Mouse (Mus musculus) cerebral cortex, adult 2 months (tissue): ENCODE measurements around the gene Fgfbp3.

Experiments used
- WGBS: fragments of 180-500 bp; shearing (Covaris S2); methylation state at CpG from one replicate; pipeline ENCODE4 v1.1.7; 2018; 5-methylcytosine and 5-hydroxymethylcytosine counted together

Fgfbp3 gene

DNA sequence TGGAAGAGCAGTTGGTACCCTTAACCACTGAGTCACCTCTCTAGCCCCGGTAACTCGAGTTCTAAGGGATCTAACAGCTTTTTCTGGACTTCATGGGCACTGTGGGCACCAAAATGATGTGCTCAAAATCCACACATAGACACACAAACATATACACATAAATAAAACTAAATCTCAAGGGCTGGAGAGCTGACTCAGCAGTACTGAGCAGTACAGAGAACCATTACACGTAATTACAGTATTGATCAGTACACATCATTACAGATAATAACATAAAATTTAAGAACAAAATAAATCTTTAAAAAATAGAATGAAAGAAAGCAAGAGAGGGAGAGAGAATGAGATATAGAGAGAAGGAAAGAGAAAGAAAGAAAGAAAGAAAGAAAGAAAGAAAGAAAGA lies 10.3 kb downstream of the Fgfbp3 start:
- WGBS: 83% methylated on average over 3 of the region's 3 CpGs

DNA sequence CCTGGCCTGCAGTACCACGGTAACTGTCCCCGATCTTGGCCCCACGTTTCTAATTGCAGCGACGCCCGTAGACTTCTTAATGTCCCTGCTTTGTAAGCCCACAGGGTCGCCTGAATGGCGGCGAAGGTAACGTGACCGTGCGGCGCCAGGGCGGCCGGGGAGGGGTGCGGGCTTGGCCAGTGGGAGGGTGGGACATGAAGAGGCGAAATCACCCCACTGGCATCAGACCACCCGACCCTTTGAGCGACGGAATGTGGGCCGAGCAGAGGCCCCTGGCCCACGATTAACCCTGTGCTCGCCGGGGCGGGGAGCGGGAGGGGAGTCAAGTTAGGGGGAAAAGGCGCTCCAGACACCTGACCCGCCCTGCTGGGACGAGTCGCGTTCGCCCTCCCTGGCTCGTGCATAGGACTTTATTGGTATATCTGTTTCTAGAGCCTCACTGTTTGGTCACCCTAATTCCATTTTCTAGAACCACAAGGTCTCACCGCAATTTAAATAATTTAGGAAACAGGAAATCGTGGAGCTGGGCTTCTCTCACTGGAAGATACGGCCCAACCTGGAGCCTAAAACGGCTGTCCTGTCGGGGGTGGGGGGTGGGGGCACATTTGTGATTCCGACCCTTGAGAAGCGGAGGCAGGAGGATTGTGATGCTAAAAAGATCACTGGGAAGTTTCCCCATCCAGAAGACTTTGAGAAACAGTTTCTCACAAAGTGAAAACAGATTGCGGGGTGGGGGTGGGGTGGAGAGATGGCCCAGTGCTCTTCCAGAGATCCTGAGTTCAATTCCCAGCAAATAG lies 15.0 kb downstream of the Fgfbp3 start:
- WGBS: 2% methylated on average over 41 of the region's 41 CpGs

- 26% methylated on average over 7 of the region's 7 CpGs for WGBS
Measured at GRCm38 (mm10) chr19:36903377-36903776, 16.0 kb downstream of the Fgfbp3 start.

DNA sequence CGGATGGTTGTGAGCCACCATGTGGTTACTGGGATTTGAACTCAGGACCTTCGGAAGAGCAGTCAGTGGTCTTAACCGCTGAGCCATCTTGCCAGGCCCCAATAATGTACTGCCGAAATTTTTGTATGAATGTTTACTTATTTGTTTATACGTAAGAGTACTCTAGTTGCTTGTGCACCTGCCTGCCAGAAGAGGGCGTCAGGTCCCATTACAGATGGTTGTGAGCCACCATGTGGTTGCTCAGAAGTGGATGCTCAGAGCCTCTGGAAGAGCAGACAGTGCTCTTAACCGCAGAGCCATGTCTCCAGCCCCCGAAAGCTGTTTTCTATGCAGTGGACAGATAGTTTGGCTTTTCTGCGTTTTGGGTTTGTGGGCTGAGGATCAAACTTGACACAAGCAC lies 21.6 kb downstream of the Fgfbp3 start:
- 39% methylated on average over 9 of the region's 9 CpGs for WGBS

DNA sequence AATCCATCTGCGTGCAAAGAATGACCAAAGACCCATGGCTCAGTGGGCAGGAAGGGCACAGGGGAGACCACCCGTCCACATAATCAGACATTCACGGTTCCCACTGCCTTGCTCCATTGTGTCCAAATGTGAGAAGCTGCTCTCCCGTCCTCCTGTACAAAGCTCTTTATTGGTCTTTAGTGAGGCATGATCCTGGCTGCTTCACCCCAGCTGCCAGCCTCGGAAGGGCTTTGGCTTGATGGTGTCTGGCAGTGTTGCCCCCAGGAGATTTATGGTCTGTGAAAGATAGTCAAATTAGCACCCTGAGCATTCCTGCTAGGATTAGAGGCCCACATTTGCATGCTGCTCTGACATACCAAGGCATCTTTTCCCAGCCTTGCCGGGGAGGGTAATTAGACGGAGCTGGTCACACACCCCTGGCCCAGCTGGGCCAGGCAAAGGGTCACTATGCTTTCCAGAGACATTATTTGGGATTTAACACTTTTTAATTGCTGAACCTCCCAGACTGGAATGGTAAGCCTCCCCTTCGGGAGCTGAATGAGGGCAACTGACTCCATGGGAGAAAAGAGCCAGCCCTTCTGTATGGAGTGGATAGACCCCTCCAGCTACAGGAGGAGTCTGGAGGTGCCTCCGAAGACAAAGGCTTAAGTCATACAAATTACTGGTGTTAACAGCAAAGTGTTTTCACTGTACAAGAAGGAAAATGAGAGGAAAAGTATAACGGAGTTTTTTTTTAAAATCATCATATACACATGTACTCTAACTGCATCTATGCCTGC lies 22.4 kb downstream of the Fgfbp3 start:
- WGBS: 37% methylated on average over 10 of the region's 10 CpGs

DNA sequence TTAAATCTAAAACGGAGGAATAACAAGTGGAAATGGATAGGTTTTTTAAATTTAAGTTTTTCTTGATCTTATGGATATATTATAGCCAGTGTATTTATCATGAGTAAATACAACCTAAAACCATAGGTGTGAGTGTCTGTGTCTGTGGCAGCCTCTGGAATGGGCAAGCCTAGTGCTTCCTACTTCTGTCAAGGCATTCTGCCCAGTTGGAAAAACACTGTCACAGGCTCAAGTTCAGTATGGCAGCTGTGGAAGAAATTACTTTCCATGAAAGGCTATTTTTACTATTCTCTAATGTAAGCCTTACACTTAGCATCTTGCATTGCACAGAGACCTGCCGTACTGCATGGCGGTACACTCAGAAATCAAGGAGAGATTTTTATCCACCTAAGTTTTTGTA lies 27.7 kb downstream of the Fgfbp3 start:
- 75% methylated on average over 3 of the region's 3 CpGs for WGBS

DNA sequence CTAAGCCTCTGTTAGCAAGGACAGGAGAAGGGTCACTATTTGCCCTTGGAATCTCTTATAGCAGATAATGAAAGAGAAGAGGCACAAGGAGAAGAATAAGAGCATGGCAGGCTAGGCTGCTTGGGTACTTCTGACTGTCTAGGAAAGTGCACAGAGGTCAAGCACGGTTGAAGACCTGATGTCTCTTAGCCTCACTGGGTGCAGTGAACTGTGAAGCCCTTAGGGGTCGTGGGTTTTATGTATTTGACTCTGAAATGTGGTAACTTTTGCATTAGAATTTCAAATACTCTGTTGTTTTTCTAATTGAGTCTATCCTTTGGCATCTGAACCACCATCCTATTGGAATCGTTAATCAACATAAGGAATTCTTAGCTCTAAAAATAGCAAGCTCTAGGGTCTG lies 31.7 kb downstream of the Fgfbp3 start:
- WGBS: 70% methylated on average over 3 of the region's 3 CpGs

DNA sequence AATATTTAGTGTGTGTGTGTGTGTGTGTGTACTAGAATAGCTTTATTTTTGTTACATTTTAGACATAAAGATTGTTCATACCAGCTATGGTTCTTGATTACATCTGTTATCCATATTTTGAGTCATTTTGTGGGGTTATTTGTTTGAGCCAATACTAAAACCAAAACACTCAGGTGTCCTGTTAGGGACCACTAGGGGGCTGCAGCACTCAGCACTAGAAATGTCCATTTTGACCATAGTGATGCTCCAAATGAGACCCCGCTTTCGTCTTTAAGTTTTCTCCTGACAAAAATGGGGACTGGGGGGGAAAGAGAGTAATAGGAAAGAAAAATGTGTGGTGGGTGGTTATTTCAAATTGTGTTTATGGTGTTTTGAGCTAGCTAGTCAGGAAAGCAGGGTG lies 33.1 kb downstream of the Fgfbp3 start:
- 51% methylated on average over 2 of the region's 2 CpGs for WGBS

GRCm38 (mm10) chr19:36883119-36883518 lies 36.3 kb downstream of the Fgfbp3 start:
- 72% methylated on average over 6 of the region's 6 CpGs for whole genome bisulfite sequencing

GRCm38 (mm10) chr19:36878743-36879495 lies 40.5 kb downstream of the Fgfbp3 start:
- WGBS: 51% methylated on average over 11 of the region's 11 CpGs

DNA sequence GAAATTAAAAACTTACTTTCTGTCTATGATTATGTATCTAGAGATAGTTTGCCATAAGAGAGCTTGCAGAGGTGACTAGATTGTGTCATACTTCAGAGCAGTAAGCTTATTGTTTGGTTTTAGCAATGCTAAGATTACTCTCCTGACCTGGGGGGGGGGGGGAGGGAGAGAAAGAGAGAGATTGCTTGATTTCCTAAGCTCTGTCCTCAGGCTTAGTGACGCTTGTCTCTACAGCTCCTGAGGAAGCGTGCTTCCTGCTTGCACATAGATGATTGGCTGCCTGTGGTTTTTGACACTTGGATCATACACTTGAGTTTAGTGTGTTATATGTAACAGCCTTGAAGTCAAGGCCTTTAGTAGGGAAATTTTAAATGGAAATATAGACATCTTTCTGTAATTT lies 44.8 kb downstream of the Fgfbp3 start:
- 90% methylated on average over 2 of the region's 2 CpGs for WGBS

- WGBS: 83% methylated on average over 3 of the region's 3 CpGs
Measured at GRCm38 (mm10) chr19:36868675-36869074, 50.7 kb downstream of the Fgfbp3 start.
